Mouse (Mus musculus) E14TG2a.4 (cell line): ENCODE measurements at regions not wholly inside any gene's neighbourhood (a gene's known extent, or its start where the extent isn't known, plus 50 kb on each side); places are given as distances from the start of the nearest gene placed in this dataset.

Source experiments
- CTCF ChIP-seq: conservative IDR thresholded peaks from 2 replicates; pipeline ENCODE4 v1.5.1; 2014; ENCODE audit warnings: low read length
- NANOG ChIP-seq: IDR thresholded peaks from 2 replicates; pipeline ENCODE4 v1.6.1; 2014; ENCODE audit warnings: borderline replicate concordance, low read length, mixed read lengths
- POU5F1 ChIP-seq: IDR thresholded peaks from 2 replicates; pipeline ENCODE4 v1.6.1; 2014; ENCODE audit warnings: low read length, borderline replicate concordance

GRCm38 (mm10) chr15:50944976-50945375, 2939.7 kb upstream of the Gm7489 start:
- TF ChIP-seq CTCF = no peak
- no peak for TF ChIP-seq NANOG
- TF ChIP-seq POU5F1 = no peak
